Mouse (Mus musculus) C2C12 (cell line): ENCODE data around the gene Zfand2a. TPM values are rescaled to one million over a fixed set of nuclear protein-coding genes. Genes with fewer than 3 reads are reported as not detected.

Experiments used
- H3K27me3 ChIP-seq: one replicate; pipeline ENCODE4 v1.6.1; 2011; ENCODE audit not compliant: control insufficient read depth, insufficient read depth, insufficient read length
- H3K36me3 ChIP-seq: one replicate; pipeline ENCODE4 v1.6.1; 2011; ENCODE audit not compliant: control insufficient read depth, insufficient read depth
- H3K4me3 ChIP-seq: one replicate; pipeline ENCODE4 v1.5.1; 2011; ENCODE audit warnings: mild to moderate bottlenecking, control low read depth; ENCODE audit not compliant: poor library complexity, insufficient read depth, severe bottlenecking
- H3K79me2 ChIP-seq: one replicate; pipeline ENCODE4 v1.6.1; 2011; ENCODE audit not compliant: control insufficient read depth, insufficient read depth
- H3K79me3 ChIP-seq: one replicate; pipeline ENCODE4 v1.6.1; 2011; ENCODE audit warnings: low read depth, control low read depth
- H3ac ChIP-seq: one replicate; pipeline ENCODE3; 2011; ENCODE audit warnings: low read depth; ENCODE audit not compliant: control insufficient read depth, insufficient read length
- CEBPB ChIP-seq: IDR thresholded peaks from one replicate; pipeline ENCODE4 v1.6.1; 2011; ENCODE audit warnings: low read depth, mild to moderate bottlenecking, control low read depth, moderate library complexity
- CTCF ChIP-seq: IDR thresholded peaks from one replicate; pipeline ENCODE4 v1.5.1; 2011; ENCODE audit not compliant: control insufficient read depth, insufficient read depth, insufficient read length
- FOSL1 ChIP-seq: IDR thresholded peaks from one replicate; pipeline ENCODE4 v1.8.0; 2011; ENCODE audit warnings: mild to moderate bottlenecking, low read length; ENCODE audit not compliant: poor library complexity, insufficient read depth, severe bottlenecking
- MAX ChIP-seq: IDR thresholded peaks from one replicate; pipeline ENCODE4 v1.6.1; 2011; ENCODE audit warnings: mild to moderate bottlenecking, control low read depth
- MYOD1 ChIP-seq: IDR thresholded peaks from one replicate; pipeline ENCODE4 v1.6.1; 2011; ENCODE audit warnings: low read depth; ENCODE audit not compliant: control insufficient read depth, insufficient read length
- MYOG ChIP-seq: IDR thresholded peaks from one replicate; pipeline ENCODE4 v1.6.1; 2011; ENCODE audit not compliant: control insufficient read depth, insufficient read length; ENCODE audit errors: extremely low read depth
- USF1 ChIP-seq: IDR thresholded peaks from one replicate; pipeline ENCODE4 v1.6.1; 2011; ENCODE audit warnings: low read depth, mild to moderate bottlenecking, control low read depth, moderate library complexity
- long read RNA-seq, 2 experiments: library from polyadenylated mRNA; unstranded; transcript quantifications; one replicate each; pipeline ENCODE4 v2.0.0; 2019 to 2020
- polyA plus RNA-seq: library from polyadenylated mRNA; unstranded; fragments of >200 nt; fragmentation: generic; extraction: Trizol; gene quantifications from one replicate; pipeline ENCODE4 v1.2.1, GENCODE M21; 2012; ENCODE audit warnings: missing spikeins

The Zfand2a gene
- polyA plus RNA-seq, result 23.6 TPM
- long read RNA-seq, experiment 1, partial matches to known transcripts, result 0 of 7 reads
- long read RNA-seq, experiment 1, other reads (novel, unspliced or antisense), result 2 of 7 reads
- long read RNA-seq, experiment 2, transcript Zfand2a-201 (7 exons, 3,169 nt), result minor isoform, 57 of 153 reads
- long read RNA-seq, experiment 2, transcript Zfand2a-202 (7 exons, 3,121 nt), result major isoform, 85 of 153 reads
- long read RNA-seq, experiment 2, partial matches to known transcripts, result 1 of 153 reads
- long read RNA-seq, experiment 2, other reads (novel, unspliced or antisense), result 10 of 153 reads

DNA sequence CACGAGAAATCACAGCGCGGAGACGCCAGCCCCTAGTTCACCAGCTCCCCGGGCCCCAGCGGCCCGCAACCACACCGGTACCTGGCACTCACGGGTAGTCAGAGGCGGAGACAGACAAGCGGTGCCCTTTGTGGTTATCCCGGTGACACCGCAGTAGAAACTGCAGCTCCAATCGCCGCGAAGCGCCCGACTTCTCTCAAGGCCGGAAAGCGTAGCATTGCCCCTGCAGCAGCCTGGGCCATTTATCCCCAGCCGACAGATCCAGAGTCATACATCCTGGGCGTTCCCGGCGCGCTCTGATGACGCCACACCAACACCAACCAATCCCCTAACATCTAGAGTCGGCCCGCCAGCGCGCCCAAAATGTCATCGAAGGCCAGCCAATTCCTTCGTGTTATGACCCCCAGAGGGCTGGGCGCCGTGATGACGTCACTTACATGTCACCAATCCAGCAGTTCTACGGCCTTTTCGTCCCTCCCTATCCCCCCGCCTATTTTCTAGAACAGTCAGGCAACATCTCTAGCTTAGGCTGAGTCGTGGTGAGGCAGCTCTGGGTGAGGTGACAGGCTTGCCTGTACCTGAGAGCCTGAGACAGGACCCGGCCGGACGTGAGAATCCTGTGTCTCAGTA is at the start of gene Zfand2a:
TSS of gene Zfand2a (minus strand) at position 365 of the 630 bp plus-strand sequence.
- H3K27me3 ChIP-seq, result no peaks in the 10 kb centered on the region
- H3K4me3 ChIP-seq, result peak within 1 kb of the TSS; percentile 95
- no peak for TF ChIP-seq MYOG
- no peak for TF ChIP-seq CTCF
- TF ChIP-seq MAX, result no peak
- no peak for TF ChIP-seq MYOD1
- TF ChIP-seq CEBPB, result no peak
- TF ChIP-seq USF1, result no peak
- TF ChIP-seq FOSL1, result no peak
- peaks cover 28% of the 10 kb centered on the region for H3K36me3 ChIP-seq
- H3K79me3 ChIP-seq, result peaks cover 14% of the 10 kb centered on the region
- H3ac ChIP-seq, result peak within 1 kb of the TSS; percentile 93
- H3K79me2 ChIP-seq, result peaks cover 28% of the 10 kb centered on the region

- H3K27me3 ChIP-seq, result peaks cover 58% of the 10 kb centered on the region
- H3K79me3 ChIP-seq, result no peaks in the 10 kb centered on the region
- H3K79me2 ChIP-seq, result no peaks in the 10 kb centered on the region
- no peak overlapping the region for H3K4me3 ChIP-seq
- TF ChIP-seq USF1 (no peak), FOSL1 (no peak), MAX (no peak), CTCF (no peak), MYOG (no peak), MYOD1 (no peak), CEBPB (no peak)
- no peak overlapping the region for H3ac ChIP-seq
- H3K36me3 ChIP-seq, result no peaks in the 10 kb centered on the region
Measured at GRCm38 (mm10) chr5:139528851-139529250, 44.5 kb upstream of the Zfand2a start.

DNA sequence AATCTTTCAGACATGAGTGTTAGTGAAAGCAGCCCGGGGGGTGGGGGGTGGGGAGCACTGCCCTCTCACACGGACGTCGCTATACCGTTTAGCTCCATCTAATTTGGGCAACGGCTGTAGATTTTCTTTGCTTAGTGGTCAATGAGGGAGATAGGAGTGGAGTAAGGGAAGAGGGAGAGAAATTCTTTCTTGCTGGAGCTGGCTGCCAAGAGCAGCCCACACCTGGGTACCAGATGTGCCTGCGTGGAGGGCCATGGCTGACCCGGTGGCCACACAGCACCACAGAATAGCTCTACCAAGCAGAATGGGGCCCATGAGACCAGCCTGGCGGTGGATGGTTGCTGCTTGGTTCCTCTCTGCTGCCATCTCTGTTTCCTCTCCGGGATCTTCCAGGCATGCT is 37.6 kb upstream of the Zfand2a start:
- Histone ChIP-seq H3K79me3 (no peaks in the 10 kb centered on the region), H3K36me3 (no peaks in the 10 kb centered on the region), H3K79me2 (no peaks in the 10 kb centered on the region), H3K4me3 (no peak overlapping the region), H3ac (no peak overlapping the region), H3K27me3 (peaks cover 35% of the 10 kb centered on the region)
- TF ChIP-seq MYOD1 (no peak), MYOG (no peak), USF1 (no peak), MAX (no peak), FOSL1 (no peak), CTCF (no peak), CEBPB (no peak)

- H3K36me3 ChIP-seq, result no peaks in the 10 kb centered on the region
- H3K4me3 ChIP-seq, result no peak overlapping the region
- H3K79me2 ChIP-seq, result no peaks in the 10 kb centered on the region
- no peaks in the 10 kb centered on the region for H3K79me3 ChIP-seq
- peaks cover 23% of the 10 kb centered on the region for H3K27me3 ChIP-seq
- H3ac ChIP-seq, result no peak overlapping the region
- TF ChIP-seq CTCF (no peak), MYOG (no peak), CEBPB (no peak), USF1 (no peak), FOSL1 (no peak), MYOD1 (no peak), MAX (no peak)
Measured at GRCm38 (mm10) chr5:139520069-139520834, 35.9 kb upstream of the Zfand2a start.

- Histone ChIP-seq H3K4me3 (no peak overlapping the region), H3K27me3 (peaks cover 17% of the 10 kb centered on the region), H3ac (no peak overlapping the region), H3K79me3 (no peaks in the 10 kb centered on the region), H3K36me3 (no peaks in the 10 kb centered on the region), H3K79me2 (no peaks in the 10 kb centered on the region)
- TF ChIP-seq MYOD1 (no peak), CEBPB (no peak), MAX (no peak), USF1 (no peak), CTCF (no peak), FOSL1 (no peak), MYOG (no peak)
Measured at GRCm38 (mm10) chr5:139516281-139516680, 31.9 kb upstream of the Zfand2a start.
